Mouse (Mus musculus) neural tube, embryonic 15.5 days (tissue): ENCODE data around the gene Sema5a. TPM values are rescaled to one million over a fixed set of nuclear protein-coding genes. Genes with fewer than 3 reads are reported as not detected.

ENCODE experiments used
- ATAC-seq: fragments of 200-750 bp; cut with Nextera tagmentation; 2 replicates; pipeline ENCODE4 v1.8.0; 2017; ENCODE audit warnings: mild to moderate bottlenecking, moderate TSS enrichment, moderate library complexity; ENCODE audit not compliant: low FRiP score
- H3K27ac ChIP-seq: fragments of 300-500 bp; sonication (generic); replicated peaks from 2 replicates; pipeline ENCODE4 v1.5.1; 2015; ENCODE audit warnings: mild to moderate bottlenecking, inconsistent platforms
- H3K27me3 ChIP-seq: fragments of 300-500 bp; sonication (generic); replicated peaks from 2 replicates; pipeline ENCODE4 v1.6.1; 2015; ENCODE audit warnings: inconsistent platforms
- H3K36me3 ChIP-seq: fragments of 300-500 bp; sonication (generic); 2 replicates; pipeline ENCODE4 v1.6.1; 2015; ENCODE audit warnings: inconsistent platforms
- H3K4me1 ChIP-seq: fragments of 300-500 bp; sonication (generic); 2 replicates; pipeline ENCODE4 v1.6.1; 2015; ENCODE audit warnings: inconsistent platforms
- H3K4me2 ChIP-seq: fragments of 300-500 bp; sonication (generic); 2 replicates; pipeline ENCODE4 v1.6.1; 2015; ENCODE audit warnings: inconsistent platforms, mild to moderate bottlenecking, moderate library complexity
- H3K4me3 ChIP-seq: fragments of 300-500 bp; sonication (generic); replicated peaks from 2 replicates; pipeline ENCODE4 v1.5.1; 2015; ENCODE audit warnings: mild to moderate bottlenecking, inconsistent platforms
- H3K9ac ChIP-seq: fragments of 300-500 bp; sonication (generic); replicated peaks from 2 replicates; pipeline ENCODE4 v1.6.1; 2015; ENCODE audit warnings: mild to moderate bottlenecking, inconsistent platforms
- H3K9me3 ChIP-seq: fragments of 300-500 bp; sonication (generic); replicated peaks from 2 replicates; pipeline ENCODE4 v1.6.1; 2016; ENCODE audit warnings: inconsistent platforms
- WGBS: fragments of 180-500 bp; shearing (Covaris S2); methylation state at CpG from one replicate; pipeline ENCODE4 v1.1.7; 2015; ENCODE audit warnings: mixed read lengths; 5-methylcytosine and 5-hydroxymethylcytosine counted together
- polyA plus RNA-seq: library from polyadenylated mRNA; unstranded; fragments of >200 nt; fragmentation: Nextera tagmentation; extraction: Ambion mirVana; gene quantifications from 2 replicates; pipeline ENCODE4 v1.2.1, GENCODE M21; 2015

Sema5a gene
- polyA plus RNA-seq, 1 experiment from 2014 or later: 12.9 TPM

DNA sequence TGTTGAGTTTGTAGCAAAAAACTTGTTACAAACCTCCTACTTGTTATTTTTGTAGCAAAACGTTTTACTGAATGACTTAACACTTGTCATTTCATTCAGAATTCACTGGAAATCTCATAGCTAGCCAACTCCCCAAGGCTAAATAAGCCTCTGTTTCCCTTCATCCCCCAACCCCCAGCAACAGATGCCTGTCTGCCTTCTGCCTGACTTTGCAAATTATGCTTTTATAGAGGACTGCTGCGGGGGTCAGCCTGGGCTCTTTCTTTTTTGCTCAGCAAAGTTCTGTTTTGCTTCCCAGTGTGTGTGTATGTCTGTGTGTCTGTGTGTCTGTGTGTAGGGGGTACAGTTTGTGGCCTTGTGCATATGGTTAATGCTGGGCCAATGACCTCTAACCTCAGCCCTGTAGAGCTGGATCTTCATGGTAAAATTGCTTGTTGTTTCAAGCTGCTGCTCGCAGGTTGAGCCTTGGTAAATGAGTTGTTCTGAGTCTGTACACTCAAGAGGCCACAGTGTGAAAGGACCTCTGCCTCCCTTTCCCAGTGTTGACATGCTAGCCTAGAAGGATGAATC is 94.2 kb downstream of the Sema5a start:
- ATAC-seq: no peak
- Histone ChIP-seq H3K27ac (no peak overlapping the region), H3K4me2 (no peak overlapping the region), H3K4me1 (peaks cover 6% of the 10 kb centered on the region; the same call in 1 of the 2 replicates), H3K9me3 (no peaks in the 10 kb centered on the region), H3K27me3 (no peaks in the 10 kb centered on the region), H3K9ac (no peak overlapping the region), H3K36me3 (no peaks in the 10 kb centered on the region), H3K4me3 (no peak overlapping the region)
- 54% methylated on average over 3 of the region's 3 CpGs for WGBS

DNA sequence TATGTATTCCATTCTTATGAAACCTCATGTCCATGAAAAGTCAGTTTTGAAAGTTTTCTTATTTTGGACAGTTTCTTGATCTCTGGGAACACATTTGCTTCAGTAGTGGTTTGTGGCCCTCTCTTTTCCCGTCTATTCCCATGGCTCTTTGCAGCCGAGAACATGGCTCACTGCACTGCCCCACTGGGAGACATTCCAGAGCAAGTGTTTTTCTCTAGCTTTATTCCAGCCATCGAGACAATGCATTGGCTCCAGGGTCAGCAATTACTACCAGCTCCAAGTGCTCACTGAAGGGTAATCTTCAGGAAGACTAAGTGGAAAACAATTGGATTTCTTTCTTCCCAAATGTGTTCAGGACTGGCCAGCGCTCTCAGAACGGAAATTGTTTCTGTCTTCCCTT is 94.8 kb downstream of the Sema5a start:
- no peaks in the 10 kb centered on the region for H3K27me3 ChIP-seq
- WGBS: 29% methylated on average over 5 of the region's 5 CpGs
- no peak overlapping the region for H3K9ac ChIP-seq
- no peaks in the 10 kb centered on the region for H3K36me3 ChIP-seq
- no peak overlapping the region for H3K27ac ChIP-seq
- peaks cover 6% of the 10 kb centered on the region; the same call in 1 of the 2 replicates for H3K4me1 ChIP-seq
- no peaks in the 10 kb centered on the region for H3K9me3 ChIP-seq
- no peak for ATAC-seq
- H3K4me3 ChIP-seq: no peak overlapping the region
- no peak overlapping the region for H3K4me2 ChIP-seq

DNA sequence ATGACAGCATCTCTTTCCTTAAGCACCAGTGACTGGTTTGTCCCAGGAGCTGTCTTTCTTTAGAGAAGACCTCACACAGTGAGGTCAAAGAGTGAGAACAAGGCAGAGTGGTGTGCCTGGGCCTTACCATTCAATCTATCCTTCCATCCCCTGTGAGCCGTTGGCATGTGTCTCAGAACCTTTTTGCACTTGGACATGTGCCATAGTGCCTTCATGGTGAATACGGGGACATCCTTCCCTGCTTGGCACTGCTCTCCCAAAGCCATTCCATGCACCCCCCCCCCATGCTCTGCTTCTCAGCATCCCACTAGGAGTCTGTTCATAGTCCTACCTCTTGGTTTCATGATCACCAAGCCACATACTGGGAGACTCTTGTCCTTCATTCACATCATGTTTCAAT is 96.8 kb downstream of the Sema5a start:
- no peak overlapping the region for H3K4me3 ChIP-seq
- no peak overlapping the region for H3K9ac ChIP-seq
- H3K27ac ChIP-seq: no peak overlapping the region
- 71% methylated on average over 2 of the region's 2 CpGs for WGBS
- no peaks in the 10 kb centered on the region for H3K36me3 ChIP-seq
- H3K4me1 ChIP-seq: peaks cover 6% of the 10 kb centered on the region; the same call in 1 of the 2 replicates
- H3K9me3 ChIP-seq: no peaks in the 10 kb centered on the region
- no peaks in the 10 kb centered on the region for H3K27me3 ChIP-seq
- H3K4me2 ChIP-seq: no peak overlapping the region
- ATAC-seq: no peak

DNA sequence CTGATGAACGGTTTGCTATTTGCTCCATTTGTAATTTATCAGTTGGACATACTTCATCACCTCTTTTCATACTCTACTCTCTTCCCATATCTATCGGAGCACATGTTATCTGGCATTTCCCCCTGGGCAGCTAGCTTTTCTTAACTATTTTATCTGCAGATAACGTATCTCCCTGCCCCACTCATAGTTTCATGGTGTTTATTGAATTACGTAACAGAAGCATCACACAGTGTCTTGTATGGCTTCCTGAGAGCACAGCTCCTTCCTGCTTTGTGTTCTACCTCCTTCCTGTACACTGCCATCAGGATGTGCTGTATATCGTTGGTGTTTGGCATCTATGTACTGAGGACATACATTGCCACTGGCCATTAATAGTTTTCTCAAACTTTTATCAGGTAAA is 98.9 kb downstream of the Sema5a start:
- Histone ChIP-seq H3K27ac (no peak overlapping the region), H3K27me3 (no peaks in the 10 kb centered on the region), H3K9ac (no peak overlapping the region), H3K36me3 (no peaks in the 10 kb centered on the region), H3K4me1 (peaks cover 6% of the 10 kb centered on the region; the same call in 1 of the 2 replicates), H3K4me2 (no peak overlapping the region), H3K4me3 (no peak overlapping the region), H3K9me3 (no peaks in the 10 kb centered on the region)
- WGBS: 88% methylated on average over 5 of the region's 5 CpGs
- no peak for ATAC-seq

DNA sequence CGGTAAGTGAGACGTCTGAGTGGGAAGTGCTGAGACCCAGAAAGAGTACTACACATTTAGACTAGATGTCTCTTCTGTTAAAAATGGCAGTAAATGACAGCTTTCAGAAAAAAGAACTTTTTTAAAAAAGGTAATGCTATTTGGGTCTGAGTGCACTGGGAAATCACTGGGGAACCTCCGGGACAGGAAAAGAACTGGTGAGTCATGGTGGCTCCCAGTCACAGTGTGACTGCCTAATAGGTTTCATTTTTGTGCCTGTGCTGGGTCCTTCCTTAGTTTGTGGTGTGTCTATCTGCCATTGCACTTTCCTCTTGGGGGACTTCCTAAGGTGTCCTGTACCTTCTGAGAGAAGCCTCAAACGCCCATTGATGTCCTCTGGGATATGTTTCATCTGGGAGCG is 102.7 kb downstream of the Sema5a start:
- Histone ChIP-seq H3K4me3 (no peak overlapping the region), H3K9ac (no peak overlapping the region), H3K27ac (no peak overlapping the region), H3K9me3 (no peaks in the 10 kb centered on the region), H3K4me1 (no peaks in the 10 kb centered on the region), H3K4me2 (no peak overlapping the region), H3K27me3 (no peaks in the 10 kb centered on the region), H3K36me3 (no peaks in the 10 kb centered on the region)
- 81% methylated on average over 5 of the region's 5 CpGs for WGBS
- no peak for ATAC-seq

DNA sequence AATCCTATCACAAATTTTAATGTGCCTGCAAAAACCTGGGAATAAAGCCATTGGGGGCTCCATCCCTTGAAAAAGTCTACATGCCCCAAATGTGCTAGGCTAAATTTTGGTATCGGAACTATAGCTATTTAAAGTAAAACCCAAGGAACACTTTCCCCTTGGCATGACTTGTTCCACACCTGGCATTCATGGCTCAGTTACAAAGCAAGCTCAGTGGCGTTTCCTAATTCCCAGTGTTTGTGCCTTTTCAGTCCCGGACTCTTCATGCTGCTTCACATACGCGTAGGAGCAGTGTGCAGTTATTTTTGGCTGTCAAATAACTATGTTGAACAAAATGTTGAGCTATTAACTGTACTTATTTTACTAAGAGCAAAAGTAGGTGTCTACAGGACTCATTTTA is 104.7 kb downstream of the Sema5a start:
- no peak for ATAC-seq
- H3K9ac ChIP-seq: no peak overlapping the region
- no peaks in the 10 kb centered on the region for H3K27me3 ChIP-seq
- no peaks in the 10 kb centered on the region for H3K36me3 ChIP-seq
- WGBS: 92% methylated on average over 5 of the region's 5 CpGs
- no peak overlapping the region for H3K27ac ChIP-seq
- H3K9me3 ChIP-seq: no peaks in the 10 kb centered on the region
- H3K4me2 ChIP-seq: no peak overlapping the region
- H3K4me3 ChIP-seq: no peak overlapping the region
- H3K4me1 ChIP-seq: peaks cover 4% of the 10 kb centered on the region; the same call in 1 of the 2 replicates

DNA sequence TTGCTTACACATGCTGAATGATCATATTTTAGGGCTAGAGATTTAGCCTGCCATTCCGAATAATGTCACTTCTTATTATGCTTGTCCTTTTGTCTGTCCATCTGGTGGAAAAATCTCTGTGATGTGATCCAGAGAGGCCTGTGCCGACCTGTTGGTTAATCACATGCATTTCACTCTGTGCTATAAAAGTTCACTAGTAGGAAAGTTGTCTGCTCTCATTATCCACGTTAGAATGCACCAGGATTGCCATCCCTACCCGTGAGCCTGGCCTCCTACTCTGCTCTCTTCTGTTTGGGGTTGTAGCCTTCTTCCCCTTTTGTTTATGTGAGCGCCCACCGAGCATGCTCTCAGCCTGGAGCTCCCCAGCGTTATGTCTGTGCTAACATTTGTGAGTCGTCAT is 108.4 kb downstream of the Sema5a start:
- no peak overlapping the region for H3K9ac ChIP-seq
- no peaks in the 10 kb centered on the region for H3K36me3 ChIP-seq
- no peak overlapping the region for H3K4me2 ChIP-seq
- H3K4me1 ChIP-seq: peaks cover 4% of the 10 kb centered on the region; the same call in 1 of the 2 replicates
- H3K9me3 ChIP-seq: no peaks in the 10 kb centered on the region
- no peak overlapping the region for H3K27ac ChIP-seq
- 26% methylated on average over 8 of the region's 8 CpGs for WGBS
- H3K4me3 ChIP-seq: no peak overlapping the region
- ATAC-seq: no peak
- no peaks in the 10 kb centered on the region for H3K27me3 ChIP-seq

DNA sequence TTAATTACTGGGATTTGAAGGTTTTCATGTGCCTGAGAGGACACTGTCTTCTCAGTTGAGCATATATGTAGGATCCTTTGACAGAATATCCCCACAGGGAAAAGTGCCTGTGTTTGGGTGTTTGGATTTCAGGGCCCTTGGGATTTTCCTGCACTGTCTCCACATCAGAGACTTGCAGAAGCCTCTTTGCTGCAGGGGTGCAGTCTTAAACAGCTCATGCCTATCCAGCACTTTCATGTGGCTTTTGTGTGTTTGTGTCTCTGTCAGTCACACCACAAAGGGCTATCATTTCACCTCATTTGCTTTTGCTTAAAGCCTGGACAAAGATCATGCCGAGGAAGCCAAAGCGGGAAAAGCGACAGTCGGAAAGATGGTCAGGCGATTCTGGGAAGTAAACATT is 108.9 kb downstream of the Sema5a start:
- no peak overlapping the region for H3K9ac ChIP-seq
- 29% methylated on average over 5 of the region's 5 CpGs for WGBS
- no peak overlapping the region for H3K4me2 ChIP-seq
- no peaks in the 10 kb centered on the region for H3K9me3 ChIP-seq
- no peak overlapping the region for H3K27ac ChIP-seq
- peaks cover 4% of the 10 kb centered on the region; the same call in 1 of the 2 replicates for H3K4me1 ChIP-seq
- no peaks in the 10 kb centered on the region for H3K36me3 ChIP-seq
- no peak for ATAC-seq
- H3K27me3 ChIP-seq: no peaks in the 10 kb centered on the region
- H3K4me3 ChIP-seq: no peak overlapping the region

DNA sequence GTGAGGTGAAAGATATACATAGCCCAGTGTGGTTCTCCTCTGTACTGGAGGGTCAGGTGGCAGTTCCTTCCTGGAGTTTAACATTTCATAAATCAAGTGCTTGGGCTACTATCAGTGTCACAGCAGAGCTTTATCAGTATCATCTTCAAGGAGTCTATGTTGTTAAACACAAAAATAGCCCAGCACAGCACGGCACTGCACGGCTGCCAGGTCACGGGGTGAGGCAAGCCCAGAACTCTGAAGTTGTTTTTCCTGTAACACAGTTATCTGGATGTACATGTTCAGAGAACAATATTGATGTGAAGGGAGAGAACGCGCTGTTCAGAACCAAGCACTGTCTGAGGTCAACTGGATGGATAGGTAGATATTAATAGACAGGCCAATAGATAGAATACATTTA is 112.2 kb downstream of the Sema5a start:
- Histone ChIP-seq H3K27me3 (no peaks in the 10 kb centered on the region), H3K9ac (no peak overlapping the region), H3K4me2 (no peak overlapping the region), H3K9me3 (no peaks in the 10 kb centered on the region), H3K27ac (no peak overlapping the region), H3K4me1 (peaks cover 4% of the 10 kb centered on the region; the same call in 1 of the 2 replicates), H3K4me3 (no peak overlapping the region), H3K36me3 (no peaks in the 10 kb centered on the region)
- 87% methylated on average over 5 of the region's 5 CpGs for WGBS
- ATAC-seq: no peak

DNA sequence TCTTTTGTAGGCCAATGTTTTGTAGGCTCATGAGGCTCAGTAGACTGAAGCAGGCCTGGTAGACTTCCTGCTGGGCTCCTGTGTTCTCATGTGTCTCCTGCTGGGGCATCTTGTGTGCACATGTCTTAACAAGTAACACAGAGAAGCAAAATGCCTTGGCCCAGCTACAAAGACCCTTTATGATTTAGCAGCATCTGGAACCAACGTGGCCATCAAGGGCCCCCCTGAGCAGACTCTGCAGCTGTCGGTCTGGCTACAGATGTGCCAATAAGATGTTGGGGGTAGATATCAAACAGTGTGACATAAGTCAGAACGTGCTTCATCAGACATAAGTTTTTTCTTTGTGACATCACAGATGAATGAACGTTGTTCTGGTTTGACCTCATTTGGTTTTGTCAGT is 123.2 kb downstream of the Sema5a start:
- no peaks in the 10 kb centered on the region for H3K27me3 ChIP-seq
- WGBS: 75% methylated on average over 4 of the region's 4 CpGs
- H3K4me1 ChIP-seq: no peaks in the 10 kb centered on the region
- no peak overlapping the region for H3K27ac ChIP-seq
- H3K9ac ChIP-seq: no peak overlapping the region
- no peaks in the 10 kb centered on the region for H3K9me3 ChIP-seq
- H3K36me3 ChIP-seq: no peaks in the 10 kb centered on the region
- no peak overlapping the region for H3K4me3 ChIP-seq
- ATAC-seq: no peak
- no peak overlapping the region for H3K4me2 ChIP-seq

DNA sequence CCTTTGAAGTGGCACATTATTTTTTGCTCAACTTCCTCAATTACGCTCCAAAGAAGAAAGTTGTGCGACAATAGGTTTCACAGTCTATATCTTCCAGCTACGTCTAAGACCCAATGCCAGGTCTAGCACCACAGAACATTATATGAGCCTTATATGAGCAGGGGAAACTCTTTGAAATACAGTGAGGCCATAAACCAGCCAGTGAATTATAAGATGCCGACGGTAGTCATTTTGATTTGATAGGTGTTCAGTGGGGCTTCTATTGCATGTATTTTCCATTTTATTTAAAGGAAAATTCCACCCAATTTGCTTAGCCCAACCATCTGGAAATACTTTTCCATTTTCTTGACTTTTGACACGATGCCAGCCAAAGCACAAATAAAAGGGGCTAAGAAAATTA is 126.3 kb downstream of the Sema5a start:
- ATAC-seq: no peak
- Histone ChIP-seq H3K4me1 (no peaks in the 10 kb centered on the region), H3K9ac (no peak overlapping the region), H3K36me3 (no peaks in the 10 kb centered on the region), H3K4me2 (no peak overlapping the region), H3K4me3 (no peak overlapping the region), H3K9me3 (no peaks in the 10 kb centered on the region), H3K27me3 (no peaks in the 10 kb centered on the region), H3K27ac (no peak overlapping the region)
- WGBS: 82% methylated on average over 6 of the region's 6 CpGs

DNA sequence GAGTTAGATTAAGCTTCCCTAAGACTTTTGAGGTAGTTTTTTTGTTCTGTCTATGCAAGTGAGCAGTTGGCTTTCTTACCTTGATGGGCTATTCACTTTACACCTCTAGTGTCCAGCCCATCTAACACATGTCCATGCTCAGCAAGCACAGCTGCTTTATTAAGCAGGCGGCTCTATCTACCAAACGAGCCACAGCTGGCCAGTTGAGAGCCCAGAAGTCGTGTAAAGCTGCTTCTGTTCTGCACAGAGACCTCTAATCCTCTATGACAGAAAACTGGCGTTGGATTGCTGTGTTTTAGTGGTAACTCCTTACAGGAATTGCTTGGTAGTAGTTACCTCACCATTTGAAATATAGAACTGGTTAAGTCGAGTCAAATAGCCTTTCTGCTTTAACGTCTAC is 126.8 kb downstream of the Sema5a start:
- Histone ChIP-seq H3K4me3 (no peak overlapping the region), H3K4me1 (no peaks in the 10 kb centered on the region), H3K36me3 (no peaks in the 10 kb centered on the region), H3K9ac (no peak overlapping the region), H3K27me3 (no peaks in the 10 kb centered on the region), H3K9me3 (no peaks in the 10 kb centered on the region), H3K4me2 (no peak overlapping the region), H3K27ac (no peak overlapping the region)
- WGBS: 77% methylated on average over 6 of the region's 6 CpGs
- ATAC-seq: no peak

DNA sequence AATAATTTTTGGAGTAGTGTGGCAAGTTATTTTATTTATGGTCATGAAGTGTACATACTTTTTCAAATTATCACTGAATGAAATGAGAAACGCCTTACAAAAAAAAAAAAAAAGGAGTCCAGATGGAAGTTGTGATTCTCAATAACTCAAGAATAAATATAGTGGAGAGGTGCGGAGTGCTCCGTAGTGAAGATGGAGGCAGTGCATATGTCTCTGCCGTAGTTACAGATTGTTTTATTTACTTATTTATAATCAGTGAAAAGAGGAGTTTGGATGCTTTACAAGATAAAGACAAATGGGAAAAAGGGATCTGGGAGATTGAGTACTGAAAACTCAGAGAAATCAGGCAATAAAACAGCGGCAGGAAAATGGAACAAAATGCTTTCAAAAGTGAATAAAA is 131.7 kb downstream of the Sema5a start:
- no peaks in the 10 kb centered on the region for H3K9me3 ChIP-seq
- no peak for ATAC-seq
- no peaks in the 10 kb centered on the region for H3K36me3 ChIP-seq
- no peaks in the 10 kb centered on the region for H3K27me3 ChIP-seq
- no peak overlapping the region for H3K4me2 ChIP-seq
- H3K4me3 ChIP-seq: no peak overlapping the region
- H3K9ac ChIP-seq: no peak overlapping the region
- no peaks in the 10 kb centered on the region for H3K4me1 ChIP-seq
- H3K27ac ChIP-seq: no peak overlapping the region
- 77% methylated on average over 5 of the region's 5 CpGs for WGBS
